Mouse (Mus musculus) kidney, postnatal 0 days (tissue): ENCODE data around the gene Bmp10. TPM values are rescaled to one million over a fixed set of nuclear protein-coding genes. Genes with fewer than 3 reads are reported as not detected.

Experiments
- ATAC-seq: fragments of 200-750 bp; cut with Nextera tagmentation; replicated peaks from 2 replicates; pipeline ENCODE4 v1.8.0; 2017; ENCODE audit warnings: low read depth, moderate number of reproducible peaks, moderate TSS enrichment, moderate library complexity; ENCODE audit not compliant: low FRiP score
- DNase-seq: peaks from one replicate; pipeline ENCODE4 v3.0.0-alpha.2; 2016; ENCODE audit warnings: low spot score
- H3K27ac ChIP-seq: fragments of 300-500 bp; sonication (generic); 2 replicates; pipeline ENCODE4 v1.5.1; 2014; ENCODE audit warnings: mild to moderate bottlenecking
- H3K27me3 ChIP-seq: fragments of 300-500 bp; sonication (generic); 2 replicates; pipeline ENCODE4 v1.6.1; 2014; ENCODE audit warnings: low read length, mixed read lengths; ENCODE audit not compliant: insufficient read depth
- H3K36me3 ChIP-seq: fragments of 300-500 bp; sonication (generic); 2 replicates; pipeline ENCODE4 v1.6.1; 2014; ENCODE audit warnings: low read length, mixed read lengths; ENCODE audit not compliant: insufficient read depth
- H3K4me1 ChIP-seq: fragments of 300-500 bp; sonication (generic); replicated peaks from 2 replicates; pipeline ENCODE4 v1.6.1; 2014; ENCODE audit warnings: antibody characterized with exemption, low read length, mixed read lengths; ENCODE audit not compliant: insufficient read depth
- H3K4me2 ChIP-seq: fragments of 300-500 bp; sonication (generic); 2 replicates; pipeline ENCODE4 v1.6.1; 2014; ENCODE audit warnings: mild to moderate bottlenecking, low read length, moderate library complexity, mixed read lengths
- H3K4me3 ChIP-seq: fragments of 300-500 bp; sonication (generic); replicated peaks from 2 replicates; pipeline ENCODE4 v1.5.1; 2014; ENCODE audit warnings: low read depth, low read length
- H3K9ac ChIP-seq: fragments of 300-500 bp; sonication (generic); 2 replicates; pipeline ENCODE4 v1.6.1; 2014; ENCODE audit warnings: low read depth, low read length
- H3K9me3 ChIP-seq: fragments of 300-500 bp; sonication (generic); replicated peaks from 2 replicates; pipeline ENCODE4 v1.6.1; 2016; ENCODE audit warnings: low read length, inconsistent platforms, mixed read lengths
- CTCF ChIP-seq: IDR thresholded peaks from 2 replicates; pipeline ENCODE4 v1.5.1; 2016; ENCODE audit warnings: antibody characterized with exemption, low read depth, mild to moderate bottlenecking, moderate library complexity
- WGBS: fragments of 180-500 bp; shearing (Covaris S2); extraction: QIAGEN DNeasy Blood & Tissue Kit; methylation state at CpG from one replicate; pipeline ENCODE4 v1.1.7; 2014; 5-methylcytosine and 5-hydroxymethylcytosine counted together
- polyA plus RNA-seq: library from polyadenylated mRNA; unstranded; fragments of >200 nt; fragmentation: Nextera tagmentation; extraction: Ambion mirVana; gene quantifications from 2 replicates; pipeline ENCODE4 v1.2.1, GENCODE M21; 2015

Gene Bmp10
- polyA plus RNA-seq, 1 experiment from 2014 or later, result not detected

DNA sequence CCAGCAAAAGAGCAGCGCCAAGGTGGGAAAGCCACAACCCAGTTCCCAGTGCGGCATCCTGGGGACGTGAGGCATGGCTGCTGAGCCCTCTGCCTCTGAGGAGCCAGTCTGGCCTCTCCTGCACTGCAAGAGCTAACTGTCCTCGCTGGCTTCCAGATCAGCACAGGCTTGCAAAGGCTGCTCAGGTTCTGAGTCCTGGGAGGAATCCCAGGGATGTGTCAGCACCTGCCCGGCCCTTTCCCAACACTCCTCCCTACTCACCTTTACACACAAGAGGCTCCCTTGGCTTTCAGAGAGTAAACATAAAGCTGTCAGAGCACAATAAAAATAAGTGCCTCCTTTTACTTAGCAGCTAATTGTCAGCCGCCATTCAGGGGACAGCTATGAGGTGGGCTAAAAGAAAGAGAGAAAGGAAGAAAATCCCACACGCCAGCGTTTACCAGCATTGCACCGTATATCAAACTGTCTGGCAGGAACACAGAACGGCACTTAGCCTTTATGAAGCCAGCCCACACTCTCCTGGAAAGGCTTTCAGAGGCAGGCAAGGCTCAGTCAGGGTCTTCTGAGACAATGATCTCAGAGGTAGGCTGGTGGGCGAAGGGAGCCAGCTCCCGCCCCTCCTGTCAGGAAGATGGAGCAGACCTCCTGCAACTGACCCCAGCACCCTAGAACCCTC is 54.6 kb downstream of the Bmp10 start:
- Histone ChIP-seq H3K27me3 (no peaks in the 10 kb centered on the region), H3K36me3 (no peaks in the 10 kb centered on the region), H3K4me3 (no peak overlapping the region), H3K4me1 (no peaks in the 10 kb centered on the region), H3K9ac (no peak overlapping the region), H3K4me2 (no peak overlapping the region), H3K27ac (no peak overlapping the region), H3K9me3 (no peaks in the 10 kb centered on the region)
- no peak for TF ChIP-seq CTCF
- DNase-seq (no peak), ATAC-seq (no peak)
- WGBS, result 35% methylated on average over 12 of the region's 12 CpGs

- DNase-seq (no peak), ATAC-seq (no peak)
- H3K27ac ChIP-seq, result no peak overlapping the region
- 46% methylated on average over 3 of the region's 3 CpGs for WGBS
- no peak for TF ChIP-seq CTCF
- no peak overlapping the region for H3K4me3 ChIP-seq
- H3K4me2 ChIP-seq, result no peak overlapping the region
- no peaks in the 10 kb centered on the region for H3K36me3 ChIP-seq
- no peaks in the 10 kb centered on the region for H3K27me3 ChIP-seq
- no peaks in the 10 kb centered on the region for H3K4me1 ChIP-seq
- no peaks in the 10 kb centered on the region for H3K9me3 ChIP-seq
- no peak overlapping the region for H3K9ac ChIP-seq
Measured at GRCm38 (mm10) chr6:87483900-87484289, 55.1 kb downstream of the Bmp10 start.

DNA sequence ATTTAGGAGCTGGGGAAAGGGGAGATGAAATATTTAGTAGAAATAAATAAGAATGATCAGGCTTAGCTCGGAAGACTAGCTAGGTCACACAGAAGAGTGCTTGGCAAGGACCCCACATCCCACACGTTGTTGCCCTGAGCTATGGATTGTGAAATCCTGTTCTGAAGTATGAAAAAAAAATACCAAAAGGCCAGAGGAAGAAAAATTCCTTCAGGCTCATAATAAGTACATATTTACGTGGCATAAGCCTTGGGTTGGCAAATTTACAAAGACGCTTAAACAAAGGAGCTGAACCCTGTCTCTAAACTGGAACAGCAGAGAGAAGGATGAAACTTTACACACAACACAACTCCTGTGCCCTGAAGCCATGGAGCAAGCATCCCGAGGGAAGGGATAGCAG is 56.0 kb downstream of the Bmp10 start:
- H3K9me3 ChIP-seq, result no peaks in the 10 kb centered on the region
- ATAC-seq (no peak), DNase-seq (no peak)
- H3K27me3 ChIP-seq, result no peaks in the 10 kb centered on the region
- no peak overlapping the region for H3K4me2 ChIP-seq
- H3K27ac ChIP-seq, result no peak overlapping the region
- no peak for TF ChIP-seq CTCF
- H3K36me3 ChIP-seq, result no peaks in the 10 kb centered on the region
- H3K4me3 ChIP-seq, result no peak overlapping the region
- no peaks in the 10 kb centered on the region for H3K4me1 ChIP-seq
- H3K9ac ChIP-seq, result no peak overlapping the region
- 74% methylated on average over 5 of the region's 5 CpGs for WGBS

Other genes with a start within 250 kb of the Bmp10 start
- gene Antxr1, start 93.2 kb upstream of the Bmp10 start, polyA plus RNA-seq, result 5.0 and 5.2 TPM in 2 replicates
- gene Gkn1, start 78.1 kb upstream of the Bmp10 start, polyA plus RNA-seq, result not detected in 2 replicates
- not detected in 2 replicates for gene Gkn2, start 55.6 kb upstream of the Bmp10 start, polyA plus RNA-seq
- gene Gkn3, start 40.1 kb upstream of the Bmp10 start, polyA plus RNA-seq, result 0.70 and 1.0 TPM in 2 replicates
- gene Arhgap25, start 104.3 kb downstream of the Bmp10 start, polyA plus RNA-seq, result 4.1 and 4.4 TPM in 2 replicates
- 2.5 TPM in 2 replicates for gene Prokr1, start 161.7 kb downstream of the Bmp10 start, polyA plus RNA-seq
- 12.7 and 14.3 TPM in 2 replicates for gene Aplf, start 243.2 kb downstream of the Bmp10 start, polyA plus RNA-seq